Mouse (Mus musculus) cerebellum, adult 2 months (tissue): ENCODE results near the gene Vwa1. TPM values are rescaled to one million over a fixed set of nuclear protein-coding genes. Genes with fewer than 3 reads are reported as not detected.

Source experiments
- DNase-seq, 2 experiments: peaks; one replicate each; pipeline ENCODE4 v3.0.0; 2021
- H3K27ac ChIP-seq: fragments of 200-500 bp; 2 replicates; pipeline ENCODE4 v1.5.1; 2012; ENCODE audit warnings: low read length, control low read depth, inconsistent platforms; ENCODE audit not compliant: insufficient read depth
- H3K27me3 ChIP-seq: fragments of 200-500 bp; 2 replicates; pipeline ENCODE4 v1.6.1; 2012; ENCODE audit warnings: inconsistent platforms, mild to moderate bottlenecking, low read length, moderate library complexity; ENCODE audit not compliant: control insufficient read depth, insufficient read depth
- H3K4me1 ChIP-seq: fragments of 200-500 bp; 2 replicates; pipeline ENCODE4 v1.6.1; 2011; ENCODE audit warnings: low read length; ENCODE audit not compliant: control insufficient read depth, insufficient read depth
- H3K4me3 ChIP-seq: fragments of 200-500 bp; replicated peaks from 2 replicates; pipeline ENCODE3; 2011; ENCODE audit warnings: mild to moderate bottlenecking, low read depth, low read length, control low read depth; ENCODE audit not compliant: insufficient read depth
- CTCF ChIP-seq: fragments of 200-500 bp; IDR thresholded peaks from 2 replicates; pipeline ENCODE4 v1.5.1; 2011; ENCODE audit warnings: low read depth, mild to moderate bottlenecking, control low read depth, low read length, moderate library complexity, borderline replicate concordance; ENCODE audit not compliant: insufficient read depth
- POLR2A ChIP-seq: fragments of 200-500 bp; IDR thresholded peaks from 2 replicates; pipeline ENCODE4 v1.6.1; 2011; ENCODE audit warnings: low read length, control low read depth, borderline replicate concordance; ENCODE audit not compliant: insufficient read depth
- WGBS: fragments of 180-500 bp; shearing (Covaris S2); methylation state at CpG from one replicate; pipeline ENCODE4 v1.1.7; 2018; 5-methylcytosine and 5-hydroxymethylcytosine counted together
- polyA plus RNA-seq: library from polyadenylated mRNA; depleted of rRNA; stranded (reverse); fragments of >200 nt; gene quantifications from 2 replicates; pipeline ENCODE4 v1.2.3, GENCODE M21; 2012

The Vwa1 gene
- polyA plus RNA-seq, 1 experiment, result 35.4 TPM

GRCm38 (mm10) chr4:155788300-155788699 is 13.8 kb upstream of the Vwa1 start:
- 58% methylated on average over 3 of the region's 3 CpGs for WGBS
- DNase-seq, result no peak
- TF ChIP-seq CTCF (no peak), POLR2A (no peak)
- Histone ChIP-seq H3K4me1 (no peaks in the 10 kb centered on the region), H3K27ac (no peak overlapping the region), H3K4me3 (no peak overlapping the region), H3K27me3 (no peaks in the 10 kb centered on the region)

DNA sequence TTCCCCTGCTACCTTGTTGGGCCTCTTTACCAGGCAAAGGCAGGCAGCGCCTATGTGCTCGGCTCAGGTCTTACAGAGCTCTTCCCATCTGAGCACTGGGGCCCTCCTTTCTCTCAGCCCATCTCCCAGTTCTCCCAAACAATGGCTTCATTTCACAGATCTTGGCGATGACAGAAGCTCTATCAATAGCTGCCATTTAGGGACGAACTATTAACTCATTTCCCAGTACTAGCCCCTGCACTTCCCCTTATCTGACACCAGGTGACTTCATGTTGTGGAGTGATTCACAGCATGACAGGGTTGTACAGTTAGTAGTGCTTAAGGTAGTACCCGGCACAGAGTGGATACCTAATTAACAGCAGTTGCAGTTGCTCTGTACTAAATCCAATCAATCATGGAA is 11.3 kb upstream of the Vwa1 start, which contains the start of gene Tmem88b:
Gene Tmem88b, minus strand, starts transcription at position 56 of the 400 bp plus-strand sequence.
- WGBS, result 58% methylated on average over 5 of the region's 5 CpGs
- Histone ChIP-seq H3K4me1 (no peaks in the 10 kb centered on the region), H3K27me3 (no peaks in the 10 kb centered on the region), H3K4me3 (peak within 1 kb of the TSS; percentile 83), H3K27ac (peak within 1 kb of the TSS; percentile 74; the same call in 1 of the 2 replicates)
- no peak for TF ChIP-seq CTCF
- no peak for TF ChIP-seq POLR2A
- DNase-seq, result no peak

- TF ChIP-seq CTCF, result no peak
- no peak for TF ChIP-seq POLR2A
- Histone ChIP-seq H3K4me3 (peak overlapping the region; percentile 15), H3K27ac (peak overlapping the region; percentile 74; the same call in 1 of the 2 replicates), H3K27me3 (no peaks in the 10 kb centered on the region), H3K4me1 (no peaks in the 10 kb centered on the region)
- peak in 1 of 2 experiments; percentile 18 for DNase-seq
- 73% methylated on average over 10 of the region's 10 CpGs for WGBS
Measured at GRCm38 (mm10) chr4:155785246-155785645, 10.7 kb upstream of the Vwa1 start.

GRCm38 (mm10) chr4:155784081-155784701 is 9.7 kb upstream of the Vwa1 start:
- WGBS, result under 1% methylated on average over 52 of the region's 52 CpGs
- TF ChIP-seq POLR2A, result peak; percentile 36
- TF ChIP-seq CTCF, result peak; percentile 71

DNA sequence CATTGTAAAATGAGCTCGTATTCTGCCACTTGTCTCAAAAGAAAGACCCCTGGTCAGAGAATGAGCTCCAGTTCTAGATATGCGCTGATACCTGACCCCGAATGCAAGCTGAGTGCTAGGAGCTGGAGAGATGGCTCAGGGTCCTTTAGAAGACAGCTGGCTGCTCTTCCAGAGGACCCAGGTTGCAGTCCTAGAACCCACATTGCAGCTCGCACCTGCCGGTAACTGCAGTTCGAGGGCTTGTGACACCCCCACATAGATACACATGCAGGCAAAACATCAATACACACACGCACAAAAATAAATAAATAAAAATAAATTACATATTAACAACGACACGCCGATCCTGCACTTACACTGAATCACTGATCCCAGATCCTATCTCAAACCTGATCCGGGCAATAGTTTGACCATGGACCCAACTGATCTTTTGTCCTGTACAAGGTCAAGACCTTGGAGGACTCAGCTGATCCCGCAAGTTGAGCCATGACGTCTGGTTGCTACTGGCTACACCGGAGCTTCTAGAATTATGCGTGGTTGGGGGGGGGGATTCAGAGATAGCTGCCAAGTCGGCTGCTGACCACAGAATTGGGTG is 9.1 kb upstream of the Vwa1 start:
- DNase-seq, result peak; percentile 34 to 51
- H3K4me1 ChIP-seq, result no peaks in the 10 kb centered on the region
- 12% methylated on average over 16 of the region's 16 CpGs for WGBS
- H3K27me3 ChIP-seq, result no peaks in the 10 kb centered on the region
- peak overlapping the region; percentile 95 for H3K27ac ChIP-seq
- H3K4me3 ChIP-seq, result peak overlapping the region; percentile 83
- TF ChIP-seq POLR2A (no peak), CTCF (no peak)

More at GRCm38 (mm10) chr4:155784081-155784701, 9.7 kb upstream of the Vwa1 start:
- Histone ChIP-seq H3K4me3 (peak overlapping the region; percentile 83), H3K27me3 (no peaks in the 10 kb centered on the region), H3K4me1 (no peaks in the 10 kb centered on the region), H3K27ac (peak overlapping the region; percentile 95)
- peak; percentile 82 to 89 for DNase-seq

GRCm38 (mm10) chr4:155780895-155781294 is 6.4 kb upstream of the Vwa1 start:
- TF ChIP-seq CTCF (no peak), POLR2A (no peak)
- Histone ChIP-seq H3K27ac (peak overlapping the region; percentile 13), H3K27me3 (no peaks in the 10 kb centered on the region), H3K4me1 (peaks cover 3% of the 10 kb centered on the region), H3K4me3 (no peak overlapping the region)
- WGBS, result 30% methylated on average over 6 of the region's 6 CpGs
- peak; percentile 32 to 48 for DNase-seq

DNA sequence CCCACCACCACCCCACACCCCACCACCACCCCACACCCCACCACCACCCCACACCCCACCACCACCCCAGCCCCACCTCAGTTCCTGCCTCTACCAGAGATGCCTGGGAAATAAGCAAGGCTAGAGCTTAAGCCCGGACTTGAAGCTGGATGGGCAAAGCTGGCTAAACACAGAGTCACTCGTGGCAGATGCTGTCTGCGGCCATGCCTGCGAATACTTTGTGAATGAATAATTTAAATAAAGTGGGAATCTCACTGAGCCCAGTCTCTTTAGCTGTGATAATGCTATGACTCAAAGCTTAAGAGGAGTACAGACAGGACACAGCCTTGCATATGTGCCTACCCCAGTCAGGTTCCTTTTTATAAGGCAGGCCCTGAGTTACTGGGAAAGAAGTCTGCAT is 5.0 kb upstream of the Vwa1 start:
- H3K27me3 ChIP-seq, result no peaks in the 10 kb centered on the region
- H3K27ac ChIP-seq, result no peak overlapping the region
- WGBS, result 72% methylated on average over 4 of the region's 4 CpGs
- DNase-seq, result no peak
- H3K4me1 ChIP-seq, result peaks cover 13% of the 10 kb centered on the region
- TF ChIP-seq POLR2A, result no peak
- TF ChIP-seq CTCF, result no peak
- H3K4me3 ChIP-seq, result no peak overlapping the region

DNA sequence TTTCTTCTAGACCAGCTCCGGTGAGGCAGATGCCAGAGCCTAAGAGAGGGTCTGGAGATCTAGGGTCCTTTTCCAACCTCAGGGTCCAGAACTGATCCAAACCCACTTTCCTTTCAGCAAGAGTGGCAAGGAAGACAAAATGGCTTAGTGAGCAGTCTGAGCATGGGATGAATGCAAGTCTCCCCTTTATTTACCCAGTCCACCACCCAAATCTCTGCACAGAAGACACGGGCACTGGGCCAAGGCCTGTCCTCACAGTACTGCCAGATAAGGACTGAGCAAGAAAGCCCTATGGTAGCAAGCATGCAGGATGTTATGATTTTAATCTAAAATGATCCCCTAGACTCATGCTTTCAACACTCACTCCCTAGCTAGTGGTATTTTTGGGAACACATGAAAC is 3.3 kb upstream of the Vwa1 start:
- H3K4me1 ChIP-seq, result peaks cover 13% of the 10 kb centered on the region
- no peak overlapping the region for H3K4me3 ChIP-seq
- WGBS, result 70% methylated on average over 2 of the region's 2 CpGs
- H3K27me3 ChIP-seq, result no peaks in the 10 kb centered on the region
- TF ChIP-seq POLR2A, result no peak
- no peak for TF ChIP-seq CTCF
- H3K27ac ChIP-seq, result no peak overlapping the region
- no peak for DNase-seq
